Mouse (Mus musculus) spleen, adult 2 months (tissue): ENCODE results near the gene Bloc1s5.

ENCODE experiments used
- CTCF ChIP-seq: fragments of 200-500 bp; IDR thresholded peaks from 2 replicates; pipeline ENCODE4 v1.5.1; 2011; ENCODE audit warnings: mild to moderate bottlenecking, inconsistent platforms; ENCODE audit not compliant: insufficient read depth, insufficient read length, insufficient replicate concordance; ENCODE audit errors: extremely low read depth
- POLR2A ChIP-seq: fragments of 200-500 bp; IDR thresholded peaks from 2 replicates; pipeline ENCODE4 v1.6.1; 2011; ENCODE audit warnings: low read depth, low read length, inconsistent platforms

DNA sequence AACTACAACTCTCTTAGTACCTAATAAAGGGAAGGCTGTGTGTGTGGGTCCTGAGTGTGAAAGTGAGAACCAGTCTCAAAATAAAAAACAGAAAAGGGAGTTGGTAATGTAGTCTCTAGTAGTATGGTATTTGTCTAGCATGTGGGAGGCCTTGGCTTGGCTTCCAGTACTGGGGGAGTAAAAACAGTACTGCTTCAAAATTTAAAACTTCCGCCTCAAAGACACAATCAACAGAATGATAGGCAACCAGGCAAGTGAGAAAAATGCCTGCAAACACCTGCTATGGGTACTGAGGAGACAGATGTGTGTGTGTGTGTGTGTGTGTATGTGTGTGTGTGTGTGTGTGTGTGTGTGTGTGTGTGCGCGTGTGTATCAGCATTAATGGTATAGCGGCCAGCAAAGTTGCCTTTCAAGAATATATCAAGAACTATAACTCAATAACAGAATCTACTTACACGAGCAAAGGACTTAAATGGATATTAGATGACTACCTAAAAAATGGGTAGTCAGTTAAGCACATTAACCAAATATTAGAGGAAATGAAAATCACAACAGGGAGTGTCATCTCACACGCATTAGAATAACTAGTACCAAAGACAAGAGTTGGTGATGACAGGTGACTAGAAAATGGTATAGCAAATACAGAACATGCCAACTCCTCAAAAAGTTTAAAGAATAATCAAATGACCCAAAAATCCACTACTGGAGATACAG, 1.5 kb downstream of the Bloc1s5 start:
- no peak for TF ChIP-seq POLR2A
- TF ChIP-seq CTCF, result no peak
